Mouse (Mus musculus) hindbrain, embryonic 14.5 days (tissue): ENCODE measurements at regions not wholly inside any gene's neighbourhood (a gene's known extent, or its start where the extent isn't known, plus 50 kb on each side); places are given as distances from the start of the nearest gene placed in this dataset. TPM values are rescaled to one million over a fixed set of nuclear protein-coding genes. Genes with fewer than 3 reads are reported as not detected.

Experiments used
- ATAC-seq: fragments of 200-750 bp; cut with Nextera tagmentation; 2 replicates; pipeline ENCODE4 v1.8.0; 2017; ENCODE audit warnings: moderate number of reproducible peaks, mild to moderate bottlenecking, moderate TSS enrichment, moderate library complexity; ENCODE audit not compliant: low FRiP score
- DNase-seq: peaks from one replicate; pipeline ENCODE4 v3.0.0-alpha.2; 2015; ENCODE audit warnings: low spot score
- H3K27ac ChIP-seq: fragments of 300-500 bp; sonication (generic); 2 replicates; pipeline ENCODE4 v1.5.1; 2014; ENCODE audit warnings: mild to moderate bottlenecking, moderate library complexity
- H3K27me3 ChIP-seq: fragments of 300-500 bp; sonication (generic); 2 replicates; pipeline ENCODE4 v1.6.1; 2014; ENCODE audit warnings: mild to moderate bottlenecking, low read length, mixed read lengths; ENCODE audit not compliant: control insufficient read depth, insufficient read depth
- H3K36me3 ChIP-seq: fragments of 300-500 bp; sonication (generic); replicated peaks from 2 replicates; pipeline ENCODE4 v1.6.1; 2014; ENCODE audit not compliant: control insufficient read depth, insufficient read depth
- H3K4me1 ChIP-seq: fragments of 300-500 bp; sonication (generic); replicated peaks from 2 replicates; pipeline ENCODE4 v1.6.1; 2014; ENCODE audit warnings: antibody characterized with exemption, low read length, mixed read lengths; ENCODE audit not compliant: control insufficient read depth, insufficient read depth
- H3K4me2 ChIP-seq: fragments of 300-500 bp; sonication (generic); replicated peaks from 2 replicates; pipeline ENCODE4 v1.6.1; 2014; ENCODE audit warnings: mild to moderate bottlenecking, moderate library complexity
- H3K4me3 ChIP-seq: fragments of 300-500 bp; sonication (generic); replicated peaks from 2 replicates; pipeline ENCODE4 v1.5.1; 2014; ENCODE audit warnings: mild to moderate bottlenecking, low read length
- H3K9ac ChIP-seq: fragments of 300-500 bp; sonication (generic); 2 replicates; pipeline ENCODE4 v1.6.1; 2014
- H3K9me3 ChIP-seq: fragments of 300-500 bp; sonication (generic); 2 replicates; pipeline ENCODE4 v1.6.1; 2016; ENCODE audit warnings: low read length; ENCODE audit not compliant: control insufficient read depth
- WGBS: fragments of 180-500 bp; shearing (Covaris S2); extraction: QIAGEN DNeasy Blood & Tissue Kit; methylation state at CpG from one replicate; pipeline ENCODE4 v1.1.7; 2014; 5-methylcytosine and 5-hydroxymethylcytosine counted together
- microRNA-seq: library from miRNA; unstranded; fragments of <30 nt; microRNA quantifications from one replicate; pipeline ENCODE4, GENCODE M21; 2016

DNA sequence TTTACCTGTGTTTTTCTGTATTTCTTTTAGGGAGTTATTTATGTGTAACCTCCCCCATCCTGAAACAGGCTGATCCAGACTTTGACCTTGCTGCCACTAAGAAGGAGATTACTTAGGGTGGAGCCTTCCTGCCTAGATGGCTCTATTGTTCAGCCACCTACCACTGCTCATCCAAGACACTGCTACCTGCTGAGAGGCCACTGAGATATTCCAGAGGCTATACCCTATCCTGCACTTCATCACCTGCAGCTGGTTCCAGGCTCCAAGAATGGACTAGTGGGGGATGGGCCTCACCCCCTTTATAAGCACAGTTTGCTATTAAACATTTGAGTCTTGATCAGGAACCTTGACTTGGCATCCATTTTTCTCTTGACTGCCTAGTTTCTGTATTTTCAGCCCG is 1433.2 kb upstream of the Cdh6 start:
- Histone ChIP-seq H3K4me1 (no peaks in the 10 kb centered on the region), H3K27me3 (no peaks in the 10 kb centered on the region), H3K4me2 (no peak overlapping the region), H3K27ac (no peak overlapping the region), H3K9me3 (no peaks in the 10 kb centered on the region), H3K4me3 (no peak overlapping the region), H3K9ac (no peak overlapping the region), H3K36me3 (no peaks in the 10 kb centered on the region)
- DNase-seq: no peak
- WGBS: 88% methylated on average over 1 of the region's 1 CpGs
- ATAC-seq: no peak

Small RNAs in the stretch of these regions (microRNA-seq; reads per million reads assigned to microRNA genes)
- not detected for gene Gm24080
